Mouse (Mus musculus) small intestine, adult 2 months (tissue): ENCODE results near the gene Olfr167. TPM values are rescaled to one million over a fixed set of nuclear protein-coding genes. Genes with fewer than 3 reads are reported as not detected.
"Not testable (repeated sequence)": the region's sequence is repeated elsewhere in the genome, so short reads cannot be mapped to it uniquely, and the experiment has no call there.

Source experiments
- H3K27ac ChIP-seq: fragments of 200-500 bp; 2 replicates; pipeline ENCODE4 v1.5.1; 2012; ENCODE audit warnings: low read depth, low read length, control low read depth, inconsistent platforms; ENCODE audit not compliant: insufficient read depth
- H3K27me3 ChIP-seq: fragments of 200-500 bp; 2 replicates; pipeline ENCODE4 v1.6.1; 2012; ENCODE audit warnings: mild to moderate bottlenecking, moderate library complexity, low read length, inconsistent platforms; ENCODE audit not compliant: control insufficient read depth, insufficient read depth
- H3K36me3 ChIP-seq: fragments of 200-500 bp; 2 replicates; pipeline ENCODE4 v1.6.1; 2012; ENCODE audit warnings: mild to moderate bottlenecking, low read length, control low read depth, inconsistent platforms; ENCODE audit not compliant: control insufficient read depth, insufficient read depth
- H3K4me1 ChIP-seq: fragments of 200-500 bp; 2 replicates; pipeline ENCODE4 v1.6.1; 2012; ENCODE audit warnings: low read length, inconsistent platforms, mixed read lengths; ENCODE audit not compliant: control insufficient read depth, insufficient read depth, insufficient read length
- H3K4me3 ChIP-seq: fragments of 200-500 bp; 2 replicates; pipeline ENCODE4 v1.5.1; 2012; ENCODE audit warnings: low read depth, mild to moderate bottlenecking, control low read depth, inconsistent platforms, low read length, moderate library complexity
- CTCF ChIP-seq: fragments of 200-500 bp; IDR thresholded peaks from 2 replicates; pipeline ENCODE4 v1.5.1; 2012; ENCODE audit warnings: low read depth, mild to moderate bottlenecking, control low read depth, inconsistent platforms, low read length, moderate library complexity, mixed read lengths; ENCODE audit not compliant: insufficient replicate concordance, insufficient read length; ENCODE audit errors: extremely low read depth
- POLR2A ChIP-seq: fragments of 200-500 bp; IDR thresholded peaks from 2 replicates; pipeline ENCODE4 v1.6.1; 2012; ENCODE audit warnings: low read depth, mild to moderate bottlenecking, control low read depth, inconsistent platforms, low read length, moderate library complexity
- WGBS: fragments of 180-500 bp; shearing (Covaris S2); methylation state at CpG from one replicate; pipeline ENCODE4 v1.1.7; 2018; 5-methylcytosine and 5-hydroxymethylcytosine counted together
- polyA plus RNA-seq: library from polyadenylated mRNA; depleted of rRNA; stranded (reverse); fragments of >200 nt; gene quantifications from 2 replicates; pipeline ENCODE4 v1.2.3, GENCODE M21; 2012; rRNA removed

Gene Olfr167
- not detected in 2 replicates for polyA plus RNA-seq

GRCm38 (mm10) chr16:19522166-19522565 lies at the start of gene Olfr167:
Gene Olfr167, minus strand, starts transcription at chr16:19522266.
- H3K36me3 ChIP-seq = no peaks in the 10 kb centered on the region
- no peaks in the 10 kb centered on the region for H3K4me1 ChIP-seq
- TF ChIP-seq POLR2A (no peak), CTCF (no peak)
- H3K27me3 ChIP-seq = no peaks in the 10 kb centered on the region
- H3K4me3 ChIP-seq = no peak within 1 kb of the TSS
- WGBS = 66% methylated on average over 2 of the region's 2 CpGs
- H3K27ac ChIP-seq = no peak within 1 kb of the TSS

GRCm38 (mm10) chr16:19571709-19572108 lies 49.6 kb upstream of the Olfr167 start, which contains the start of gene Olfr169:
Gene Olfr169, minus strand, starts transcription at chr16:19571809.
- H3K36me3 ChIP-seq, H3K27me3 ChIP-seq, H3K4me3 ChIP-seq, H3K4me1 ChIP-seq, H3K27ac ChIP-seq: not testable (repeated sequence)
- WGBS = 86% methylated on average over 2 of the region's 2 CpGs

GRCm38 (mm10) chr16:19553429-19553828 lies 31.4 kb upstream of the Olfr167 start:
- not testable (repeated sequence) for H3K27ac ChIP-seq, H3K4me3 ChIP-seq, H3K36me3 ChIP-seq, H3K27me3 ChIP-seq, H3K4me1 ChIP-seq
- WGBS = 69% methylated on average over 7 of the region's 7 CpGs

- not testable (repeated sequence) for H3K27me3 ChIP-seq, H3K4me1 ChIP-seq, H3K27ac ChIP-seq, H3K36me3 ChIP-seq, H3K4me3 ChIP-seq
- WGBS = 90% methylated on average over 3 of the region's 3 CpGs
Measured at GRCm38 (mm10) chr16:19552246-19552645, 30.2 kb upstream of the Olfr167 start.

- TF ChIP-seq POLR2A = no peak
- no peak for TF ChIP-seq CTCF
- H3K4me3 ChIP-seq = no peak within 1 kb of the TSS
- no peak within 1 kb of the TSS for H3K27ac ChIP-seq
- H3K27me3 ChIP-seq = no peaks in the 10 kb centered on the region
- no peaks in the 10 kb centered on the region for H3K36me3 ChIP-seq
- H3K4me1 ChIP-seq = no peaks in the 10 kb centered on the region
Measured at GRCm38 (mm10) chr16:19535455-19535854, 13.4 kb upstream of the Olfr167 start, which contains the start of gene Olfr168. Gene Olfr168, minus strand, starts transcription at chr16:19535555.

- TF ChIP-seq POLR2A (no peak), CTCF (no peak)
- Histone ChIP-seq H3K4me1 (no peaks in the 10 kb centered on the region), H3K36me3 (no peaks in the 10 kb centered on the region), H3K4me3 (no peak within 1 kb of the TSS), H3K27me3 (no peaks in the 10 kb centered on the region), H3K27ac (no peak within 1 kb of the TSS)
Measured at GRCm38 (mm10) chr16:19483394-19483793, 38.7 kb downstream of the Olfr167 start, which contains the start of gene Olfr166. Gene Olfr166, plus strand, starts transcription at chr16:19483694.

- H3K27ac ChIP-seq = no peak overlapping the region
- 41% methylated on average over 1 of the region's 1 CpGs for WGBS
- no peaks in the 10 kb centered on the region for H3K27me3 ChIP-seq
- no peak overlapping the region for H3K4me3 ChIP-seq
- H3K4me1 ChIP-seq = peaks cover 2% of the 10 kb centered on the region; the same call in 1 of the 2 replicates
- no peaks in the 10 kb centered on the region for H3K36me3 ChIP-seq
- no peak for TF ChIP-seq CTCF
- no peak for TF ChIP-seq POLR2A
Measured at GRCm38 (mm10) chr16:19464365-19464764, 57.7 kb downstream of the Olfr167 start.

Other genes starting within 250 kb of the Olfr167 start
- gene Olfr164, start 208.2 kb downstream of the Olfr167 start, polyA plus RNA-seq = not detected in 2 replicates
- gene Olfr165, start 99.1 kb downstream of the Olfr167 start, polyA plus RNA-seq = 0.90 and 7.1 TPM in 2 replicates
- not detected in 2 replicates for gene Olfr166, start 38.6 kb downstream of the Olfr167 start, polyA plus RNA-seq
- not detected in 2 replicates for gene Olfr168, start 13.3 kb upstream of the Olfr167 start, polyA plus RNA-seq
- gene Olfr169, start 49.5 kb upstream of the Olfr167 start, polyA plus RNA-seq = not detected in 2 replicates
- gene Olfr170, start 89.6 kb upstream of the Olfr167 start, polyA plus RNA-seq = not detected in 2 replicates
- not detected in 2 replicates for gene Olfr171, start 107.7 kb upstream of the Olfr167 start, polyA plus RNA-seq
- gene Lamp3, start 184.1 kb upstream of the Olfr167 start, polyA plus RNA-seq = not detected in 2 replicates
- 0.10 and 0.27 TPM in 2 replicates for gene B3gnt5, start 237.9 kb upstream of the Olfr167 start, polyA plus RNA-seq